Mouse (Mus musculus) kidney, embryonic 15.5 days (tissue): ENCODE data around the gene Upk3b. TPM values are rescaled to one million over a fixed set of nuclear protein-coding genes. Genes with fewer than 3 reads are reported as not detected.

Source experiments
- ATAC-seq: fragments of 200-750 bp; cut with Nextera tagmentation; replicated peaks from 2 replicates; pipeline ENCODE4 v1.8.0; 2017; ENCODE audit warnings: moderate TSS enrichment; ENCODE audit not compliant: low FRiP score
- H3K27ac ChIP-seq: fragments of 300-500 bp; sonication (generic); 2 replicates; pipeline ENCODE4 v1.5.1; 2015; ENCODE audit warnings: mild to moderate bottlenecking, inconsistent platforms
- H3K27me3 ChIP-seq: fragments of 300-500 bp; sonication (generic); 2 replicates; pipeline ENCODE4 v1.6.1; 2015; ENCODE audit warnings: inconsistent platforms
- H3K36me3 ChIP-seq: fragments of 300-500 bp; sonication (generic); 2 replicates; pipeline ENCODE4 v1.6.1; 2015; ENCODE audit warnings: inconsistent platforms
- H3K4me1 ChIP-seq: fragments of 300-500 bp; sonication (generic); 2 replicates; pipeline ENCODE4 v1.6.1; 2015; ENCODE audit warnings: inconsistent platforms
- H3K4me2 ChIP-seq: fragments of 300-500 bp; sonication (generic); 2 replicates; pipeline ENCODE4 v1.6.1; 2015; ENCODE audit warnings: moderate library complexity, mild to moderate bottlenecking, inconsistent platforms
- H3K4me3 ChIP-seq: fragments of 300-500 bp; sonication (generic); replicated peaks from 2 replicates; pipeline ENCODE4 v1.5.1; 2015; ENCODE audit warnings: mild to moderate bottlenecking, inconsistent platforms
- H3K9ac ChIP-seq: fragments of 300-500 bp; sonication (generic); 2 replicates; pipeline ENCODE4 v1.6.1; 2015; ENCODE audit warnings: mild to moderate bottlenecking, inconsistent platforms
- H3K9me3 ChIP-seq: fragments of 300-500 bp; sonication (generic); replicated peaks from 2 replicates; pipeline ENCODE4 v1.6.1; 2016; ENCODE audit warnings: inconsistent platforms
- WGBS: fragments of 180-500 bp; shearing (Covaris S2); methylation state at CpG from one replicate; pipeline ENCODE4 v1.1.7; 2015; ENCODE audit warnings: mixed read lengths; 5-methylcytosine and 5-hydroxymethylcytosine counted together
- polyA plus RNA-seq: library from polyadenylated mRNA; unstranded; fragments of >200 nt; fragmentation: Nextera tagmentation; extraction: Ambion mirVana; gene quantifications from 2 replicates; pipeline ENCODE4 v1.2.1, GENCODE M21; 2015

The Upk3b gene
- polyA plus RNA-seq, 1 experiment from 2014 or later: 5.9 TPM

GRCm38 (mm10) chr5:136014877-136015276 lies 23.4 kb upstream of the Upk3b start:
- peak; percentile 63 for ATAC-seq
- H3K4me2 ChIP-seq: no peak overlapping the region
- H3K27ac ChIP-seq: peak overlapping the region; percentile 45
- WGBS: 65% methylated on average over 10 of the region's 10 CpGs
- H3K4me3 ChIP-seq: no peak overlapping the region
- H3K36me3 ChIP-seq: peaks cover 55% of the 10 kb centered on the region
- H3K9me3 ChIP-seq: no peaks in the 10 kb centered on the region
- no peak overlapping the region for H3K9ac ChIP-seq
- no peaks in the 10 kb centered on the region for H3K27me3 ChIP-seq
- H3K4me1 ChIP-seq: peaks cover 27% of the 10 kb centered on the region

DNA sequence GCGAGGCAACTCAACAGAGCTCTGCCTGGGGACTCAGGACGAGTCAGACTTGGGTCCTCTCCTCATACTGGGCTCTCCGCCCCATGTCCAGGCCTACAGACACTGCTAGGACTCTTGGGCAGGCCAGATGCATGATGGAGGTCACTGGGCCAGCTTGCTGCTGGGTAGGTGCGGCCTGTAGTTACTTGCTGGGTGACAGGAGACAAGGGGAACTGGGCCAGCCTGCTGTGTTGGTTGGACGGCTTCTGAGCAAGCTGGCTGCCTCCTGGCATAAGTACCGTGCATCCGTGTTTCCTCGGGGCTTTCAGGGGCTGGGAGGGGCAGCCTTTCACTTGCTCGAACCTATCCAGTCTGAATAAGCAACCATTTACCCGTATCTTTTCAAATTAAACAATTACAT lies 22.7 kb upstream of the Upk3b start:
- 74% methylated on average over 10 of the region's 10 CpGs for WGBS
- peak; percentile 35; the same call in 1 of the 2 replicates for ATAC-seq
- peak overlapping the region; percentile 45 for H3K27ac ChIP-seq

GRCm38 (mm10) chr5:136016014-136016876 lies 22.1 kb upstream of the Upk3b start:
- Histone ChIP-seq H3K36me3 (peaks cover 50% of the 10 kb centered on the region), H3K4me3 (no peak overlapping the region), H3K27me3 (no peaks in the 10 kb centered on the region), H3K9me3 (no peaks in the 10 kb centered on the region), H3K4me2 (no peak overlapping the region), H3K27ac (peak overlapping the region; percentile 45), H3K9ac (no peak overlapping the region), H3K4me1 (peaks cover 30% of the 10 kb centered on the region)
- no peak for ATAC-seq
- WGBS: 80% methylated on average over 10 of the region's 10 CpGs

More for the DNA sequence above, 22.7 kb upstream of the Upk3b start:
- no peaks in the 10 kb centered on the region for H3K27me3 ChIP-seq
- H3K4me2 ChIP-seq: no peak overlapping the region
- H3K9me3 ChIP-seq: no peaks in the 10 kb centered on the region
- no peak overlapping the region for H3K4me3 ChIP-seq
- peaks cover 30% of the 10 kb centered on the region for H3K4me1 ChIP-seq
- peaks cover 55% of the 10 kb centered on the region for H3K36me3 ChIP-seq
- no peak overlapping the region for H3K9ac ChIP-seq

GRCm38 (mm10) chr5:136017262-136017661 lies 21.0 kb upstream of the Upk3b start:
- Histone ChIP-seq H3K4me2 (no peak overlapping the region), H3K9me3 (no peaks in the 10 kb centered on the region), H3K4me1 (peaks cover 30% of the 10 kb centered on the region), H3K36me3 (peaks cover 47% of the 10 kb centered on the region), H3K27ac (no peak overlapping the region; the same call in 1 of the 2 replicates), H3K27me3 (no peaks in the 10 kb centered on the region), H3K9ac (no peak overlapping the region), H3K4me3 (no peak overlapping the region)
- 86% methylated on average over 6 of the region's 6 CpGs for WGBS
- ATAC-seq: no peak

GRCm38 (mm10) chr5:136018726-136019125 lies 19.6 kb upstream of the Upk3b start:
- no peaks in the 10 kb centered on the region for H3K27me3 ChIP-seq
- H3K36me3 ChIP-seq: peaks cover 38% of the 10 kb centered on the region
- WGBS: 88% methylated on average over 2 of the region's 2 CpGs

DNA sequence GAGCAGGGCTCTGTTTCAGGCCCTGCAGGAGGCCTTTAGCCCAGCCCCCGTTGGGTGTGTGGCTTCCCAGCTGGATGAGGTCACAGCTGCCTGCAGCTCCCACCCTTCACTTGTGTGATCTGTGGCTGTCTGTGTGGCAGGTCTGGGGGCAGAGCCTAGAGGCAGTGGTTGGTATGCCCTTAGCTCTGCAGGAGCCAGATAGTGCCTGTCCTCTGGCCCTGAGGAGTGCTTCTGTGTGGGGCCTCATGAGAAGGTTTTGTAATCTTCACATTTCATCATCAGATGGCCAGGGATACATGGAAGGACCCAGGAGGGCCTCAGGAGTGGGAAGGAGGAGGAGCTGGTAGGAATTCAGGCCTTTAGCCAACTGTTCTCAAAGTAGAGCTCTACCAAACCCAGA lies 18.4 kb upstream of the Upk3b start:
- H3K4me1 ChIP-seq: peaks cover 26% of the 10 kb centered on the region
- no peaks in the 10 kb centered on the region for H3K9me3 ChIP-seq
- no peaks in the 10 kb centered on the region for H3K27me3 ChIP-seq
- H3K9ac ChIP-seq: 0 out of 2 replicates have a peak overlapping the region, but pooled peaks have one; percentile 31
- no peak for ATAC-seq
- H3K27ac ChIP-seq: 0 out of 2 replicates have a peak overlapping the region, but pooled peaks have one; percentile 6
- no peak overlapping the region for H3K4me2 ChIP-seq
- no peak overlapping the region for H3K4me3 ChIP-seq
- H3K36me3 ChIP-seq: peaks cover 41% of the 10 kb centered on the region
- WGBS: 23% methylated on average over 1 of the region's 1 CpGs

More at GRCm38 (mm10) chr5:136018726-136019125, 19.6 kb upstream of the Upk3b start:
- Histone ChIP-seq H3K4me3 (no peak overlapping the region), H3K9ac (no peak overlapping the region), H3K4me1 (peaks cover 30% of the 10 kb centered on the region), H3K4me2 (no peak overlapping the region), H3K9me3 (no peaks in the 10 kb centered on the region), H3K27ac (no peak overlapping the region)
- ATAC-seq: no peak

DNA sequence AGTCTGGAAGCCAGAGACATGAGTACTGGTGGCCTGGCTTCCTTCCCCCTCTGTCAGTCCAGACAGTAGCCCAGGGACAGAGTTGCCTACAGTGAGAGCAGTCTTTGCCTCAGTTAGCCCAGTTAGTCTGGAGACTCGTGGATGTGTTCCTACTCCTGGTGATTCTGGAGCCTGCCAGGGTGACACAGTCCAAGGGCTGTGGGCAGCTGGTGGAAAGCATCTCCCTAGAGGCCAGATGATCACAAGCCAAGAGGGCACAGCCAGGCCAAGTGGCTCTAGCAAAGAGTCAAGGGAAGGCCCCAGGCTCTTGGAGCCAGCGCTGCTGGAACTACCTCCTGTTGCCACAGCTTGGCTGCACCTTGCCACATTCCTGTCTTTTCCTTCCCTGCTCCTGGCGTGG lies 12.6 kb upstream of the Upk3b start:
- ATAC-seq: no peak
- 81% methylated on average over 3 of the region's 3 CpGs for WGBS

GRCm38 (mm10) chr5:136026859-136027258 lies 11.4 kb upstream of the Upk3b start:
- H3K36me3 ChIP-seq: peaks cover 80% of the 10 kb centered on the region
- H3K27ac ChIP-seq: no peak overlapping the region
- no peak overlapping the region for H3K4me2 ChIP-seq
- H3K9ac ChIP-seq: no peak overlapping the region
- ATAC-seq: no peak
- no peaks in the 10 kb centered on the region for H3K27me3 ChIP-seq
- H3K4me1 ChIP-seq: peaks cover 7% of the 10 kb centered on the region; the same call in 1 of the 2 replicates
- H3K9me3 ChIP-seq: no peaks in the 10 kb centered on the region
- 69% methylated on average over 9 of the region's 9 CpGs for WGBS
- H3K4me3 ChIP-seq: no peak overlapping the region

More for the DNA sequence above, 12.6 kb upstream of the Upk3b start:
- H3K27ac ChIP-seq: no peak overlapping the region
- H3K4me2 ChIP-seq: no peak overlapping the region
- peaks cover 71% of the 10 kb centered on the region for H3K36me3 ChIP-seq
- no peaks in the 10 kb centered on the region for H3K9me3 ChIP-seq
- H3K4me3 ChIP-seq: no peak overlapping the region
- H3K4me1 ChIP-seq: peaks cover 7% of the 10 kb centered on the region; the same call in 1 of the 2 replicates
- no peak overlapping the region for H3K9ac ChIP-seq
- no peaks in the 10 kb centered on the region for H3K27me3 ChIP-seq

GRCm38 (mm10) chr5:136027612-136028311 lies 10.5 kb upstream of the Upk3b start:
- Histone ChIP-seq H3K4me3 (no peak overlapping the region), H3K27me3 (no peaks in the 10 kb centered on the region), H3K9me3 (no peaks in the 10 kb centered on the region), H3K27ac (no peak overlapping the region), H3K4me2 (no peak overlapping the region), H3K4me1 (peaks cover 7% of the 10 kb centered on the region; the same call in 1 of the 2 replicates), H3K9ac (no peak overlapping the region), H3K36me3 (peaks cover 83% of the 10 kb centered on the region)
- 84% methylated on average over 11 of the region's 11 CpGs for WGBS
- ATAC-seq: no peak

DNA sequence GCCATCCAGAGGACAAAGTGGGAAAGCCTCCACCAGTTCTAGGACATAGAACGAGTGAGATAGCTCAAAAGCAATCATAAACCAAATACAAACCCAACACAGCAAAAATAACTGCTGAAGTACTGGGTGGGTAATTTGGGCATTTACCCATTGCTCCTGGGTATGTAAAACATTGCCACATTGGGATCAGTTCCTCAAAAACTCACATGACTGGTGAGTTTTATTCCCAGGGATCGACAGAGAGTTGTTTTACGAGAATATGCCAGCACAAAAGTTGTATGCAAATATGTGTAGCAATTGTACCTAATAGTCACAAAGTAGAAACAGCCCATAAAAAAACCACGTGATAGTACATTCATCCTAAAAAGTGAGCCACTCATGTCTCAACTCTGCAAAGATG lies 3.4 kb upstream of the Upk3b start:
- peaks cover 1% of the 10 kb centered on the region; the same call in 1 of the 2 replicates for H3K4me1 ChIP-seq
- 87% methylated on average over 4 of the region's 4 CpGs for WGBS

DNA sequence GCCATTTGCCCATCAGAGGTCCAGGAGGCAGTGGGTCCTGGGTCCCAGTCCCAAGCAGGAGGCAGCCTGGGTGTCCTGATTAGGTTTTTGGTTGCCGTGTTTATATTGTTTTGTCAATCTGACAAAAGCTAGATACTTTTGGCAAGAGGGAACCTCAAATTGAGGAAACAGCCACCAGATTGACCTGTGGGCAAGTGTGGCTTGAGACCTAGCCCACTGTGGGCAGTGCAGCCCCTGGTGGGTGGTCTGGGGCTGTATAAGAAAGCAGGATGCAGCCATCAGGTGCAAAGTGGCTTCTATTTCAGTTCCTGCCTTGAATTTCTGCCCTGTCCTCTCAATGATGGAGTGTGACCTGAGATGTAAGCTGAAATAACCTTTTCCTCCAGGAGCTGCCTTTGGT lies 3.0 kb upstream of the Upk3b start:
- Histone ChIP-seq H3K27me3 (no peaks in the 10 kb centered on the region), H3K4me3 (no peak overlapping the region), H3K9me3 (no peaks in the 10 kb centered on the region), H3K36me3 (peaks cover 28% of the 10 kb centered on the region), H3K27ac (no peak overlapping the region), H3K4me1 (peaks cover 5% of the 10 kb centered on the region; the same call in 1 of the 2 replicates), H3K9ac (no peak overlapping the region), H3K4me2 (no peak overlapping the region)
- ATAC-seq: no peak
- 91% methylated on average over 1 of the region's 1 CpGs for WGBS

More for the DNA sequence above, 3.4 kb upstream of the Upk3b start:
- peaks cover 32% of the 10 kb centered on the region for H3K36me3 ChIP-seq
- H3K9ac ChIP-seq: no peak overlapping the region
- no peak overlapping the region for H3K4me2 ChIP-seq
- no peak for ATAC-seq
- no peak overlapping the region for H3K27ac ChIP-seq
- no peaks in the 10 kb centered on the region for H3K27me3 ChIP-seq
- no peak overlapping the region for H3K4me3 ChIP-seq
- H3K9me3 ChIP-seq: no peaks in the 10 kb centered on the region

DNA sequence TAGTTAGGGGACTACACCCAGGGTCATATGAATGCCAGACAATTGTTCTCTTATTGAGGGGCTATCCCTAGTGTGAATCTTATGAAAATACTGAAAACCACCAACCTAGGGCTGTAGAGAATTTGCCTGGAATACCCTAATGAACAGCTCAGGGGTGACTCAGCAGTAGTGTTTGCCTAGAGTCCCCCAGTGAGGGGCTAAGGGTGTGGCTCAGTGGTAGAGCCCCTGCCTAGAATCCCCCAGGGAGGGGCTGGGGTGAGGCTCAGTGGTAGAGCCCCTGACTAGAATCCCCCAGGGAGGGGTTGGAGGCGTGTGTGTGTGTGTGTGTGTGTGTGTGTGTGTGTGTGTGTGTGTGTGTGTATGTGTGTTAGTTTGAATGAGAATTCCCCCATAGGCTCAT lies 1.6 kb upstream of the Upk3b start:
- WGBS: 88% methylated on average over 1 of the region's 1 CpGs
- H3K27me3 ChIP-seq: no peaks in the 10 kb centered on the region
- peaks cover 14% of the 10 kb centered on the region for H3K36me3 ChIP-seq
- H3K27ac ChIP-seq: no peak overlapping the region
- H3K9ac ChIP-seq: no peak overlapping the region
- peaks cover 13% of the 10 kb centered on the region; the same call in 1 of the 2 replicates for H3K4me1 ChIP-seq
- no peak for ATAC-seq
- H3K4me3 ChIP-seq: no peak overlapping the region
- H3K9me3 ChIP-seq: no peaks in the 10 kb centered on the region
- H3K4me2 ChIP-seq: no peak overlapping the region
